Mouse (Mus musculus): ENCODE data around the gene Arpc4.

Arpc4 gene

GRCm38 (mm10) chr6:113404649-113405448 lies 26.9 kb downstream of the Arpc4 start:
- DNase-seq (ENCODE audit: low spot score): no peak

GRCm38 (mm10) chr6:113405483-113405882 lies 27.6 kb downstream of the Arpc4 start:
- no peak for DNase-seq (ENCODE audit: low spot score)

GRCm38 (mm10) chr6:113406683-113407082 lies 28.8 kb downstream of the Arpc4 start:
- DNase-seq (ENCODE audit: low spot score): no peak

GRCm38 (mm10) chr6:113410001-113410400 lies 32.1 kb downstream of the Arpc4 start:
- no peak for DNase-seq (ENCODE audit: low spot score)

- no peak for DNase-seq (ENCODE audit: low spot score)
These were observed 38.5 kb downstream of the Arpc4 start for GRCm38 (mm10) chr6:113416416-113416815.

GRCm38 (mm10) chr6:113418441-113419198 lies 40.7 kb downstream of the Arpc4 start:
- no peak for DNase-seq (ENCODE audit: low spot score)

GRCm38 (mm10) chr6:113419199-113419587 lies 41.3 kb downstream of the Arpc4 start, which contains the start of gene Rpusd3:
Rpusd3 (minus strand) TSS chr6:113419340.
- DNase-seq (ENCODE audit: low spot score): peak; percentile 98

GRCm38 (mm10) chr6:113423000-113423399 lies 45.1 kb downstream of the Arpc4 start:
- no peak for DNase-seq (ENCODE audit: low spot score)

GRCm38 (mm10) chr6:113424187-113424586 lies 46.3 kb downstream of the Arpc4 start:
- no peak for DNase-seq (ENCODE audit: low spot score)

GRCm38 (mm10) chr6:113426696-113427095 lies 48.8 kb downstream of the Arpc4 start:
- DNase-seq (ENCODE audit: low spot score): no peak

GRCm38 (mm10) chr6:113427397-113427796 lies 49.5 kb downstream of the Arpc4 start:
- peak; percentile 68 for DNase-seq (ENCODE audit: low spot score)

GRCm38 (mm10) chr6:113428006-113428405 lies 50.1 kb downstream of the Arpc4 start:
- no peak for DNase-seq (ENCODE audit: low spot score)

GRCm38 (mm10) chr6:113429965-113430364 lies 52.0 kb downstream of the Arpc4 start:
- no peak for DNase-seq (ENCODE audit: low spot score)

GRCm38 (mm10) chr6:113430846-113431245 lies 52.9 kb downstream of the Arpc4 start:
- no peak for DNase-seq (ENCODE audit: low spot score)

GRCm38 (mm10) chr6:113431801-113432200 lies 53.9 kb downstream of the Arpc4 start:
- DNase-seq (ENCODE audit: low spot score): no peak

- no peak for DNase-seq (ENCODE audit: low spot score)
These were observed 55.7 kb downstream of the Arpc4 start for GRCm38 (mm10) chr6:113433661-113434060.

GRCm38 (mm10) chr6:113434691-113435090 lies 56.8 kb downstream of the Arpc4 start:
- no peak for DNase-seq (ENCODE audit: low spot score)

GRCm38 (mm10) chr6:113435664-113436205 lies 57.8 kb downstream of the Arpc4 start, which contains the start of gene Cidec:
Cidec (minus strand) TSS chr6:113435760.
- no peak for DNase-seq (ENCODE audit: low spot score)

- no peak for DNase-seq (ENCODE audit: low spot score)
These were observed 59.2 kb downstream of the Arpc4 start for GRCm38 (mm10) chr6:113437135-113437534.

- no peak for DNase-seq (ENCODE audit: low spot score)
These were observed 61.0 kb downstream of the Arpc4 start for GRCm38 (mm10) chr6:113438721-113439430.

All from embryo, embryonic 10.5 days (tissue).